Mouse (Mus musculus) kidney, adult 2 months (tissue): ENCODE results near the gene Adtrp. TPM values are rescaled to one million over a fixed set of nuclear protein-coding genes. Genes with fewer than 3 reads are reported as not detected.
A peak's percentile ranks its signal among the peaks of the same experiment; 100 is the strongest.

ENCODE experiments used
- DNase-seq: peaks from one replicate; pipeline ENCODE4 v3.0.0; 2021
- H3K27ac ChIP-seq: fragments of 200-500 bp; 2 replicates; pipeline ENCODE4 v1.5.1; 2012; ENCODE audit warnings: low read depth, low read length, control low read depth, inconsistent platforms; ENCODE audit not compliant: insufficient read depth
- H3K27me3 ChIP-seq: fragments of 200-500 bp; replicated peaks from 2 replicates; pipeline ENCODE4 v1.6.1; 2012; ENCODE audit warnings: mild to moderate bottlenecking, moderate library complexity, low read length, inconsistent platforms; ENCODE audit not compliant: control insufficient read depth, insufficient read depth
- H3K36me3 ChIP-seq: fragments of 200-500 bp; 2 replicates; pipeline ENCODE4 v1.6.1; 2012; ENCODE audit warnings: mild to moderate bottlenecking, moderate library complexity, low read length, inconsistent platforms; ENCODE audit not compliant: control insufficient read depth, insufficient read depth
- H3K4me1 ChIP-seq: fragments of 200-500 bp; 2 replicates; pipeline ENCODE4 v1.6.1; 2011; ENCODE audit warnings: low read length; ENCODE audit not compliant: control insufficient read depth, insufficient read depth
- H3K4me3 ChIP-seq: fragments of 200-500 bp; 2 replicates; pipeline ENCODE4 v1.5.1; 2011; ENCODE audit warnings: mild to moderate bottlenecking, low read depth, low read length, control low read depth; ENCODE audit not compliant: insufficient read depth
- CTCF ChIP-seq: fragments of 200-500 bp; conservative IDR thresholded peaks from 2 replicates; pipeline ENCODE4 v1.5.1; 2011; ENCODE audit warnings: low read depth, mild to moderate bottlenecking, control low read depth, low read length, moderate library complexity, mixed read lengths; ENCODE audit not compliant: insufficient read depth, insufficient read length
- POLR2A ChIP-seq: fragments of 200-500 bp; IDR thresholded peaks from one replicate; pipeline ENCODE4 v1.6.1; 2011; ENCODE audit warnings: low read depth, low read length, control low read depth
- WGBS: fragments of 180-500 bp; shearing (Covaris S2); methylation state at CpG from one replicate; pipeline ENCODE4 v1.1.7; 2018; 5-methylcytosine and 5-hydroxymethylcytosine counted together
- polyA plus RNA-seq: library from polyadenylated mRNA; depleted of rRNA; stranded (reverse); fragments of >200 nt; gene quantifications from 2 replicates; pipeline ENCODE4 v1.2.3, GENCODE M21; 2012; rRNA removed

Gene Adtrp
- polyA plus RNA-seq = 165 and 199 TPM in 2 replicates

DNA sequence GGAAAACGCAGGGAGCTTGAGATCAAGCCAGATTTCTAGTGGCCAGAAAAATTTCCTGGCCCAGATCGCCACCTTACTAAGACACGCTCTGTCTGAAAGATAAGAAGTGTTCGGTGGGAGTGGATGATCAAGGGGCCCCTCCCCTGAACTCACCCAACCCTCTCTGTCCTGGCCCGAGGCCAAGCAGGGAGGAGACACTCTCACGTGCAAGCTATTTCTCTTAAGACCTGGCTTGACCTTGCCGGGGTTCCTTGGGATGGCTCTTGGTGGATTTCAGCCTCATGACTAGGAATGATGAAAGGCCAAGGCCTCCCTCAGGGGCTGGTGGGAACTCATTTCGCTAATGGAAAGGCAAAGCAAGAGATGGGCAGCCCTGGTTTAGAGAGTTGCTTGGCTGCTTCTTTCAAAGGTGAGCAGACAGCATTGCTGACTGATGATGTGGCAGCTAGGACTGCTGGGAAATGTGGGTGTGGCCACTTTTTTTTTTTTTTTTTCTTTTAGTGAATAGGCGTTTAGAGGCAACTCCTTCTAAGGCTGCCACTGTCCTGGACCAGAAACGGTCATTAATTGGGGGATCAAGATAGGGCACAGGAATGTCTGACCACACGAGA, at the start of gene Adtrp:
Adtrp (minus strand) TSS at position 169 of the 611 bp plus-strand sequence.
- 58% methylated on average over 11 of the region's 11 CpGs for whole genome bisulfite sequencing
- peak; percentile 29 for DNase-seq
- Histone ChIP-seq H3K36me3 (no peaks in the 10 kb centered on the region), H3K4me3 (no peak within 1 kb of the TSS), H3K4me1 (peaks cover 4% of the 10 kb centered on the region; the same call in 1 of the 2 replicates), H3K27me3 (no peaks in the 10 kb centered on the region), H3K27ac (no peak within 1 kb of the TSS)
- TF ChIP-seq CTCF (no peak), POLR2A (no peak)

DNA sequence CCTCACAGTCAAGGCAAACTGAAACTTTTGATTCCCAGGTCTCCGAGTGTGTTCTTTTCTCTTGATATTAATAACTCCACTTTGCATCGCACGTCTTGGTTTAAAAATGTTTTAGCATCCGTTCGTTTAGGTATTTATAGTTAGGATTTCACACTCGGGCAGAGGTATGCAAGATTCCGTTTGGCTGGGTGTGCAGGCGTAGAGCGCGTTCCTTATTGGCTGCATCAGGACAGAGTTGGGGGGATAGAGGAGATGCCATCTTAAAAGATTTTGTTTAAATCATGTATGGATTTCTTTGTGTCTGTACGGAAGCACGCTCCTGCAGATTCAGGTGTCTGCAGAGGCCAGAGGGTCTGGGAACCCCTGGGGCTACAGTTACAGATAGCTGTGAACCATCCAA, 44.5 kb upstream of the Adtrp start:
- WGBS = 97% methylated on average over 12 of the region's 12 CpGs
- no peak for DNase-seq
- Histone ChIP-seq H3K27me3 (no peaks in the 10 kb centered on the region), H3K4me1 (no peaks in the 10 kb centered on the region), H3K36me3 (no peaks in the 10 kb centered on the region), H3K4me3 (no peak overlapping the region), H3K27ac (no peak overlapping the region)
- TF ChIP-seq POLR2A (no peak), CTCF (no peak)

DNA sequence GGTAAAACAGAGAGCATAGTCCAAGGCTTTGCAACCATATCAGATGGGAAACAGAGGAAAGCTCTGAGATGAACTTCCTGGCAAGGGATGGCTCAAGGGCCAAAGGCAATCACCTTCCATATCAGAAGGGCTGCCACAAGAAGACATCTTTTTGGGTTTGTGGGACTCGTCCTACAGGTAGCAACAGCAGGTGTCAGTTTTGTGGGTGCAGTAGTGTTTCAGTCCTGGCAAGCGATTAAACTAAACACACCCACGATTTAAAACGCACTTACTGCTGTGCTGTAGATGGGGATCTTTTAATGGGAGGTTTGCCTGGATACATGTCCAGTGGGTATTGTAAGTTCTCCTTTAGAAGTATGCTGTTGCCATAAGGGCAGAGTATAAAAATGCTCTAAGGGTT, 43.1 kb upstream of the Adtrp start:
- 92% methylated on average over 4 of the region's 4 CpGs for WGBS
- no peaks in the 10 kb centered on the region for H3K36me3 ChIP-seq
- DNase-seq = no peak
- no peak overlapping the region for H3K27ac ChIP-seq
- H3K4me1 ChIP-seq = no peaks in the 10 kb centered on the region
- H3K4me3 ChIP-seq = no peak overlapping the region
- H3K27me3 ChIP-seq = no peaks in the 10 kb centered on the region
- TF ChIP-seq POLR2A = no peak
- no peak for TF ChIP-seq CTCF

DNA sequence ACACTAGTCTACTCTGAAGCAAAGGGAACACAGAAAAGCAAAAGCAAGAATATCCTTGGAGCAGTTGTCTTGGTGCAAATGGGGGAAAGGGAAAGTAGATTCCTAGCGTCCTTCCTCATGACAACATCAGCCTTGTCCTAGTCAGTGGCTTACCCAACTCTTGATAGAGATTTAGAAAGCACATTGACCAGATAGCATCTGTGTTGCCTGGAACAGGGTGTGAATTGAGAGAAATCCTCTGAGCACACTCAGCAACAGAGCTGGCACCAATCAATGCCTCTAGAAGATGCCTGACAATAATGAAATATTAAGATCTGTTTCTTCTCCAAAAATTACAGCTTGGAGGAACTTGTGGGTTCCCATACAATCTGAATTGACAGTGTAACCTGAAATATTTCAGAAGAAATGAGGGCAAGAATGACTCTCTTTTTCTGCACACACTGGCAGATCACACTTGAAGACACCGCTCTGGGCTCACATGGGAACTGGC, 42.7 kb upstream of the Adtrp start:
- DNase-seq = no peak
- no peak overlapping the region for H3K27ac ChIP-seq
- no peaks in the 10 kb centered on the region for H3K27me3 ChIP-seq
- WGBS = 90% methylated on average over 2 of the region's 2 CpGs
- no peak for TF ChIP-seq CTCF
- TF ChIP-seq POLR2A = no peak
- no peaks in the 10 kb centered on the region for H3K36me3 ChIP-seq
- H3K4me1 ChIP-seq = no peaks in the 10 kb centered on the region
- no peak overlapping the region for H3K4me3 ChIP-seq

DNA sequence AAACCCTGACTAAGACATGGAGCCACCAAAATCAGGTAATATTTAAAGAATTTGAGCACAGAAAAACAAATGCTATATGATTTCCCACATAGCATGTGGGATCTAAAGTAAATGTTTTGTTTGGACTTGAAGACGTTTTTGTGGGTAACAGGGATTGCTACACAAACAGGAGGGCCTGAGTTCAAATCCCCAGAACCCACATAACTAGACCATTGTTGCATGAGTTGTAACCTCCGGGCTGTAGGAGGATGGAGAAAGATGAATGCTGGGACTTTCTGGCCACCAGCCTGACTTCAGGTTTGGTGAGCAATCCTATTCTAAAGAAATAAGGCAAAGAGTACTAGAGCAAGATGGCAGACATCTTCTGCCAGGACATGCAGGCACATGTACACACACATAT, 41.2 kb upstream of the Adtrp start:
- no peaks in the 10 kb centered on the region for H3K4me1 ChIP-seq
- TF ChIP-seq POLR2A (no peak), CTCF (no peak)
- H3K27me3 ChIP-seq = no peaks in the 10 kb centered on the region
- WGBS = 71% methylated on average over 2 of the region's 2 CpGs
- DNase-seq = no peak
- H3K27ac ChIP-seq = no peak overlapping the region
- no peak overlapping the region for H3K4me3 ChIP-seq
- no peaks in the 10 kb centered on the region for H3K36me3 ChIP-seq

DNA sequence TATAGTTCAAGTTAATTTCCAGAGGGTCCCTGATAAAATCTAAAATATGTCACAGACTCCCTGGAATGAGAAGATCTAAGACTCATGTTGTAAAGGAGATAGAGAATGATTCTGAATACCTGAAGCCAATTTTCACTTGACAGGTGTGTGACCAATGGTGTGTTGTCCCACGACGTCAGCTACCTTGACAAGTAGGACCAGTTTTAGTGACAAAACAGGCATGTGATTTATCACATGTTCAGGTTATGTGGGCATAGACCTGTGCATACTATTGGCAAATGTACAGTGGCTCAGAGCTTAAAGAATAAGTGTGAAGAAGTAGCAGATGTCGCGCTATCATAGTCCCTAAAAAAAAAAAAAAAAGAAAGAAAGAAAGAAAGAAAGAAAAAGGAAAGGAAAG, 38.6 kb upstream of the Adtrp start:
- Histone ChIP-seq H3K27me3 (no peaks in the 10 kb centered on the region), H3K36me3 (no peaks in the 10 kb centered on the region), H3K4me3 (no peak overlapping the region), H3K4me1 (no peaks in the 10 kb centered on the region), H3K27ac (no peak overlapping the region)
- TF ChIP-seq POLR2A = no peak
- no peak for DNase-seq
- WGBS = 84% methylated on average over 4 of the region's 4 CpGs

DNA sequence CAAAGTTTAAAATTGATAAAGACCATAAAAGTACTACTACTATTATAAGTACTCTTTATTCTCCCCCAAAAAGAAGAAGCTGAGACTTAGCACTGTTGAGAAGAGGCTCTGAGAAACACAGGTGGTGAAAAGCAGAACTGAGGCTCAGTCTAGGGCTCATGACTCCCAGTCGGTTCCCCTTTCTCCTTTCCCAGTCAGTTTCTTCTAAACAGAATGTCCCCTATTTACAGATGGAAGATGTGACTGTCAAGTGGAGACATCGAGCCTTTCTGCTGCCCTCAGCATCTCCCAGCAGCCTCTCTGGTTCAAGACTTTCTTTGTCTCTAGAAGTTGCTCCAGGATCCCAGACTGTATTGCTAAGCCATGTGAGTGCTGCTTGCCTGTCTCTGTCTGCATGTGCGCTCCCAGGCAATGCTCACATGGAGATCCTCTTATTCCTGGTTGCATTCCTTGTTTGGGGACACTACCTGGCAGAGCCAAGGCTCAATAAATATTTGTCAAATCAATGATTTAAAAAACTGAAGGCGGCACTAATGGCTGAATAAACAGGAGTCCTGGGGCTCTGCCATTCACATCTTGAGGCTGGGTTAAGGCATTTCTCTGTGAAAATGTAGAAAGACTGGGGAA, 36.3 kb upstream of the Adtrp start:
- Histone ChIP-seq H3K27ac (no peak overlapping the region), H3K36me3 (no peaks in the 10 kb centered on the region), H3K4me3 (no peak overlapping the region), H3K4me1 (no peaks in the 10 kb centered on the region), H3K27me3 (no peaks in the 10 kb centered on the region)
- TF ChIP-seq POLR2A (no peak), CTCF (no peak)
- WGBS = 75% methylated on average over 4 of the region's 4 CpGs
- DNase-seq = no peak

DNA sequence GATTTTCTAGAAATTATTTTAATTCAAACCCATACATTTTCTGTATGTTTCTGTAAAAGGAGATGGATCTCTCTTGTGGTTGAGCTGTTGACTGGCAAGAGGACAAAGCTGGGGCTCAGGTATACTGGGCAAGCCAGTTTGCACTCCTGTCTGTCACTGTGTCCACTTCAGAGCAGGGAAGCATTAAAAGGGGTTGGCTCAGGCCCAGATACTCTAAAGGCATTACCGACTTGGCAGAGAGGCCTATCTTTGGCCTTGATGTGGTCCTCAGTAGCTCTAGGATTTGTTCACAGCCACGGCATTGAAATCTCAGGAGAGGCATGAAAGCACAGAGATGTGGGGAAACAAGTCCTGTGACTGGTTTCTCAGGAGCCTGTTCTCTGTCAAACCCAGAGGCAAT, 33.7 kb upstream of the Adtrp start:
- Histone ChIP-seq H3K36me3 (no peaks in the 10 kb centered on the region), H3K4me1 (no peaks in the 10 kb centered on the region), H3K27me3 (no peaks in the 10 kb centered on the region), H3K27ac (no peak overlapping the region), H3K4me3 (no peak overlapping the region)
- TF ChIP-seq CTCF = no peak
- TF ChIP-seq POLR2A = no peak
- DNase-seq = peak; percentile 25
- 49% methylated on average over 2 of the region's 2 CpGs for WGBS
